Mouse (Mus musculus) retina, postnatal 1 day (tissue): Measurements from ENCODE around the gene Calm3.
A peak's percentile ranks its signal among the peaks of the same experiment; 100 is the strongest.

Source experiments
- DNase-seq: peaks from one replicate; pipeline ENCODE4 v3.0.0-alpha.2; 2012

The Calm3 gene

DNA sequence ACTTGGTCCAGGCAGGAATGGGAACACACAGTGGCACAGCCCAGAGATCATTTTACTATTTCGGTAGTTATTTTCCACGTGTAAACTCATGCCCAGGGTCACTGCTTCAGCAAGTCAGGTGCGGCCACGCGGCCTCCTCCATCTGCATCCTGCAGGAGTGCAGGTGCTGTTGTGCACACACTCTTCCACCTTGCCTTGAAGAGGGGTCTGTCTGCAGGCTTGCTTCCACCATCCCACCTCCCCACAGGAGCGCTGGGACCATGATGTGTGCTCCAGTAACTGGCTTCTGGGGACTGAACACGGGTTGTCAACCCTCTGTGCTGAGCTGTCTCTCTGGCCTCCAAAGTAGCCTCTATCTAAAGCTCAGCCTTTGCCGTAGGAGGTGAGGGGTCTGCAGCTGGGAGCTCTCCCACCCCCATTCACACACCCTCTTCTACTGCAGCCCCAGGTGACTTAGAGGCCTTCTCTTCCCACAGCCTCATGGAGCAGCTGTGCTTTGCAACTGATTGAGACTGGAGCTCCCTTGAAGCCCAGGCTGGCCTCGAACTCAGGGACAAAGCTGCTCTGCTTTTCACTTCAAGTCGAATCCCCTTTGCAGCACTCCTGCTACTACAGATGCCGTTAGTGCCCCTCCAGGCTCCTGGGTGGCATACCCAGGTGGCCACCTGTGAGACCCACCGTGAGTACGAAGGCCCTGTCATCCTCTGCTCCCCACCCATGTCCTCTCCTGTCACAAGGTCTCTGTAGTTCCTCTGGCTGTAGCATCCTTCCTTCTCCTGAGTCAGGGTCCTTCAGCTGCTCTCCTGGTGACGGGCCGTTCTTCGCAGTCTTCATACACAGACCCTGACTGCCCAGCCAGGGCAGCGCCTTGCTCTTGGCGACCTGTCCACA, 9.2 kb downstream of the Calm3 start:
- no peak for DNase-seq

DNA sequence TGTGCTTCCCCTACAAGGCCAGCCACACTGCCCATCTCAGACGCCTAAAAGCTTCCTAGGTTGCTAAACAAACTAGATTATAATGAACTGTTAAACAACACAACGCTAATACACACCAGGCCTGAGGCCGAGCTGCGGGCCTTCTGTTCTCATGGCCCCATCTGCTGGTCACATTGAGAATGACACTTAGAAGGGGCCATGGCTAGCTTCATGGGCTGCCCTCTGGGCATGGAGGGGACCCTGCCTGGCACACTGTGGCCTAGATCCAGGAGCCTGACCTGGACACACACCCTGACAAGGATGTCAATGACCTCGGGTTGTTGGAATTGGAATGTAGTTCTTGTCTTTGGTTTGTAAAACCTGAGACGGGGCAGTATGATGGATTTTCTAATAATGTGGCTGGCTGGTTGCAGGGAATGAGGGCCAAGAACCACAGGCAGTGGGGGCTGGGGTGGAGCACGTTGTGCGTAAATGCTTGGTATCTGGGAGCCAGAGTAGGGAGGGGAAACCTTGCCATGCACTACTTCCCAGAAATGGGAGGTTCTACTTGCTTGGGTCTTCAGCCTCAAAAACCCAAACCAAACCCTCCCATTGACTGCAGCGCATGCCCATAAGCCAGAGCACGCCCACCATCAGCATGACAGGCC, 10.0 kb downstream of the Calm3 start:
- peak; percentile 87 for DNase-seq

- DNase-seq, result no peak
Measured at GRCm38 (mm10) chr7:16912360-16912759, 11.6 kb downstream of the Calm3 start.

DNA sequence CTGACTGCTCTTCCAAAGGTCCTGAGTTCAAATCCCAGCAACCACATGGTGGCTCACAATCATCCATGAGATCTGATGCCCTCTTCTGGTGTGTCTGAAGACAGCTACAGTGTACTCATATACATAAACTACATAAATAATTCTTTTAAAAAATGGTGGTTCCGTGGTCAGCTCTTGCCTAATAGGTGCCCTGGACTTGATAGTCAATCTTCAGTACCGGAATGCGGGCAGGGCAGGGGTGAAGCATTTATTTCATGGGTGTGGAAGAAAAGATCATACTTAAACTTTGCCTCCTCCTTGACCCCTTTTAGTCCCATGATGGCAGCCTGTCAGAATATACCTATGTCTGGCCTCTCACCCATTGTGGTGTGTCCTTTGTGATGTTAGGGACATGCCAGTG, 12.0 kb downstream of the Calm3 start:
- no peak for DNase-seq

DNA sequence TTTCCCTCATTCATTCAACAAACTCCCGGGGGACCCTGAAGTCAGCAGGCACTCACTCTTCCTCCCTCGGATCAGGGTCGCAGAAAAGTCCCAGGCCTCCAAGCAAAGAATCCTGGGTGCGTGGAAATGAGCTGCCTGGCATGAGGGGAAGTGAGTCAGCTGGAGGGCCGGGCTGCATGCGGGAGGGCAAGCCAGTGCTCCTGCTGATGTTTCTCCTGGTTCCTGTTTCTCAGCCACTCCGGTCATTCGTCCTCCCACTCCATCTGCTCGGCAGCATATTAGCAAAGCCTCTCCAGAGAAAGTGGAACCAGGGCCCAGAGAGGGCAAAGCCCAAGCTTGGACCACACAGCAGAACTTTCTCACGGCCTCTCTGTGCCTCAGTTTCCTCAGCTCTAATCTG, 14.0 kb downstream of the Calm3 start:
- DNase-seq, result no peak

DNA sequence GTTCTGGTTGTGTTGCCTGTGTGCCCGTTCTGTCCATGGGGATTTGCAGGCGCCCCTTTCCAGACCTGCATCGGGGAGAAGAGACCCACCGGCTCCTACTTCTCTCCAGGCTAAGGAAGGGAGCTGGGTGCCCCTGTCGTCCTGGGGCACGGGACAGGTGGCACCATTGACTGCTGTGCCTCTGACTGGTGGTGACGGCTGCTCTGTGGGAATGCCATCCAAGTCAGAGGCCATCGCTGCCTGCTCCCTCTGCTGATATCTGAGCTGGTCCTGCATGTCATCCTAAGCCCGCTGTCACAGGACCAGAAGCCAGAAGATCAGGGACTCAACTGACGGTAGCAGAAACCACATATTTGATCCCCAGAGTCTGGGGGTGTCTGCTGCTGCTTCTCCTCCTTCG, 15.1 kb downstream of the Calm3 start:
- no peak for DNase-seq

- no peak for DNase-seq
Measured at GRCm38 (mm10) chr7:16908367-16908766, 15.5 kb downstream of the Calm3 start.

- DNase-seq, result no peak
Measured at GRCm38 (mm10) chr7:16907842-16908241, 16.1 kb downstream of the Calm3 start.

- DNase-seq, result no peak
Measured at GRCm38 (mm10) chr7:16906889-16907559, 16.9 kb downstream of the Calm3 start.

DNA sequence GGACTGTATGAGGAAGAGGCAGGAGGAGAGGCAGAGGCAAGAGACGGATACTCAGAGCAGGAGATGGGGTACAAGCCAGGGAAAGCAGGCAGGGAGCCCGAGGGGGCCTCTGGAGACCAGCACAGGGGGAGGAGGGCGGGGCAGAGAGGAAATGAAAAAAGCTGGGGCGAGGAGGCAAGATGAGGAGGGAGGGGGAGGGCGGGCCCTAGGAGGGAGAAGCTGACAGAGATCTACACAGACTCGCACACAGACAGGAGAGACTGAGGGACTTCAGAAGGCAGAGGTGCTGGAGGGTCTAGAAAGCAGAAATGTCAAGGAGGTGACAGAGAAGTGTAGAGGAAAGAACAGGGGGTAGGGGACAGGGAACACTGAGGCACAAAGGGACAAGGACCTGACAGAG, 17.6 kb downstream of the Calm3 start, which contains the start of gene Ptgir:
Ptgir (plus strand) TSS at position 210 of the 400 bp plus-strand sequence.
- no peak for DNase-seq

GRCm38 (mm10) chr7:16905491-16906021, 18.4 kb downstream of the Calm3 start:
- DNase-seq, result no peak

DNA sequence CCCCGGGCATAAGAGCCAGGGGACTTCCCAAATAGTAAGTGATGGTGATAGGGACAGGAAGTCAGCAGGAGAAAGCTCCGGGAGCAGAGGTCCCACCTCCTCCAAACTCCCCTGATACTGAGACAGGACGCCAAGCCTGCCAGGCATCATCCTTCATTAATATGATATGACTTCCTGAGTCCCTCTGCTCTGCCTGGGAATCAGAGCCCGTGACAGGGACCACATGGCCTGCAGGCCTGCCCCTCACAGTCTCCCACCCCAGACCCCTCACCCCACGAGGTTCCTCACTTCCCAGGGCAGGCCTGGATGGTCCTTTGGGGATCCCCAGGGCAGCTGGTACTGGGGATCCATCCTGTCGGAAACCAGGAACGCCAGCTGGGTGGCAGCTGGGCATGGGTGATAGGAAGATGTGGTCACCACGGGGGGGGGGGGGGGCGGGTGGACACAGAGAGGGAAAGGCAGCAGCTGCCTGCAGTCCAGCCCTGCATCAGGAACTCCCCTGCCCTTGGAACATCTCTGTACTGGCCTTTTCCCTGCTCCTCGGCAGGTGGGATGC, 19.7 kb downstream of the Calm3 start:
- DNase-seq, result no peak

- no peak for DNase-seq
Measured at GRCm38 (mm10) chr7:16903439-16903955, 20.4 kb downstream of the Calm3 start.

- DNase-seq, result peak; percentile 64
Measured at GRCm38 (mm10) chr7:16900526-16900925, 23.4 kb downstream of the Calm3 start.

- DNase-seq, result no peak
Measured at GRCm38 (mm10) chr7:16895511-16895910, 28.4 kb downstream of the Calm3 start.

GRCm38 (mm10) chr7:16895000-16895399, 28.9 kb downstream of the Calm3 start:
- DNase-seq, result peak; percentile 90

DNA sequence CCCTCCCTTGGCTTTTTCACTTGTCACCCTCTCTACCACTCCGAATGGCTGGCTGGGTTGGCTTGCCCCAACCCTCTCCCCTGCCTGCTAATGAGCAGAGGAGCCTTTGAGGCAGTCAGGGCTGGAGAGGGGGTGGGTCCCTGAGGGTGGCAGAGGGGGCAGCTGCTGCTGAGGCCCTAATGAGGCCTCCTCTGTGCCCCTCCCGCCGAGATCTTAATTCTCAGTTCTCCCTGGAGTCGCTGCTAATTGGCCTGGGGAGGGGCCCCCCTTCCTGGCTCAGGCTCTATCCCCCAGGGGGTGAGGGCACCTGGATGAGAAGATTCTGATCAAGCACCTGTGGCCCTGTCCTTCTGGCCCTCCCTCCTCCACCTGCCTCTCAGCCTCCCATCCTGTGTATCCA, 29.6 kb downstream of the Calm3 start:
- peak; percentile 90 for DNase-seq

DNA sequence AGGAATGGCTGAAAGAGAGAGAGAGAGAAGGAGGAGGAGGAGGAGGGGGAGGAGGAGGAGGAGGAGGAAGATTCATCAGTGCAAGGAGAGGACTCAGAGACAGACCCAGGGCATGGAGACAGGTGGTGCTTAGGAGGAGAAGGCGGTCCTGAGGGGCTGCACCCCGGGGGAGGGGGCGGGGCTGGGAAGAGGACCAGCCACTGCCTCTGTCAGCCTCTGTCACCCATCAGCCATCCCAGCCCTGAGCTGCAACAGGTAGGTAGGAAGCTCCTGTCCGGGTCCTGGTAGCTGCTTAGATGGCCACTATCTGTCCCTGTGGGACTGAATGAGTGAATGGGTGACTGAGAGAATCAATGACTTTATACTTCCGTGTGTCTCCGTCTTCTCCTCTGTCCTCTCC, 30.3 kb downstream of the Calm3 start:
- DNase-seq, result no peak

DNA sequence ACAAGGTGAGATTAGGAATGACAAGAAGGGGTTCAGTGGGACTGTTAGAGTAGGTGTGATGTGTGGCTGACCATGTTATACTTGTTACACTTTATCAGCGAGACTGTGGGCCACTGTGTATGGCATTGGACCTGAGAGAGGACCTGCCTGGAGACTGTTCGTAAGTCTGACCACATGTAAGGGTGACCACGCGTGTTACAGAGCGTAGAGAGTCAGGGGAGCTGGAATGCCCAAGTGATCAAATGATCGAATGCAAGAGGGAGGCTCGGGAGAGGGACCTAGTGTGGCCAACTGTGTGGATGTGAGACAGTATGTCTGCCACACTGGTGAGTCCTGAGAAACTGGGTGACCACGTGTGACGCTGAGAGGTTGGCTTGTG, 31.6 kb downstream of the Calm3 start:
- DNase-seq, result no peak

DNA sequence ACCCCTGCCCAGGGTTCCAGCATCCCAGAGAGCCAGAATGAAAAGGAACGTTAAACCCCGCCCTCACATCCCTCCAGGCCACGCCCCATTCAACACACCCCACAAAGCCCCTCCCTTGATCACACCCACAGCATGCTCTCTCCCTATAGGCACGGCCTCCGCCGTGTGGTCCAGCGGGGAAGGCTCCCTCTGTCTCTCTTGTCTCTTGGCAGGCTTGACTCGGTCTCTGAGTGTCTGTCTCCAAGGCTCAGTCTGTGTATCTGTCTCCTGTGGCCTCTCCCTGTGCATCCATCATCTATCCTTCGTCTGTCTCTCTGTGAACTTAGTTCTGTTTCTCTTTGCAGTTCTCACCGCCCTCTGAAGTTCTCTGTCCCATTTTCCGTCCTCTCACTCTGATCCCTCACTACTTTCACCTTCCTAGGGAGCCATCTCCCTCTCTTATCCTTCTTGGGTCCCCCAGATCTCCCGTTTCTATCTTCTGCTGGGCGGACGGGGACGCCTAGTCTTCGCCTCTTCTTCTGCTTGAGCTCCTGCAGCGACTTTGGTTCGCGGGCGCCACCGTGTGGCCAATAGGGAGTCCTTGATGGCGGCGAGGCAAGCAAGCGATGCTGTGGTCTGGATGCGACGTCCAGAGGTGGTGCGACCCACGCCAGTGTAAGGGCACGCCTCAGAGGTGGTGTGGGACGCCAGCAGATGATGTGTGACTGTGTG, 32.1 kb downstream of the Calm3 start, which contains the start of gene Gng8:
Gng8 (plus strand) TSS at position 146 of the 711 bp plus-strand sequence.
- DNase-seq, result peak; percentile 92

DNA sequence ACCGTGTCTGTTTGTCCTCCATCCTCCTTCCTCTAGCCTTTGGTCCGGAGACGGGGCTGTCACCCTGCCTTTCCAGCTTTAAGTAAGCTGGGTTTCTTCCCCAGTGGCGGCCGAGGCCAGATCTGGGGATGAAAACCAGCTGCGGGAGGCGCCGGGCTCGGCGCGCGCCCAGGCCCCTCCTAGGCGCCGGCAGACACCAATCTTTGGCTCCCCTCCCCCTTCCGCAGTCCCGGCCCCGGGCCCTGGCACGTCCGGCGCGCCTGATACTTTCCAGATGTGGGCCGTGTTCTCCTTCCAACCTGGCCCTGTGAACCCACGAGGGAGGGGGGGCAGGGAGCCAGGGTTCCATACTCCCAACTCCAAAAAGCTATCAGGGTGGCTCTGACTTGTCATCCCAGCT, 33.0 kb downstream of the Calm3 start:
- DNase-seq, result no peak

GRCm38 (mm10) chr7:16890536-16890935, 33.4 kb downstream of the Calm3 start:
- DNase-seq, result no peak
